Mouse (Mus musculus): Measurements from ENCODE around the gene Epb41l2. TPM values are rescaled to one million over a fixed set of nuclear protein-coding genes. Genes with fewer than 3 reads are reported as not detected.

Epb41l2 gene
- polyA plus RNA-seq, 1 experiment from 2014 or later: 79.4 TPM

DNA sequence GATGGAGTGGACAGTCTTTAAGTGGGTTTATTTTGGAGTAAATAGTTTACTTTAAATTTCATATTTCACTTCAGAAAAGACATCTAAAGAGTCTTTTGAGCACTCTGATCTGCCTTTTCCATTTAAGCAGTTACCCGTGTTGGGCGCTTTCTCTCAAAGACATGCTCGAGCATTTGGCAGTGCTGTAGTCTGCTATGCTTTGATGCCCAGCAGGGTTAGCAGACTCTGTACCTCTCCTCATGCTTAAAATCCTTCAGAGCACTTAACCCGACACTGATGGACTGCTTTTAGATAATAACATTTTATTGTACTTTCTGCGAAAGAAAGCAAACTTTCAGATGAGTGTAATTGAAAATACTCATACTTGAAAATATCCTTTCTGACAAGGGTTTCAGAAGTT, 143.7 kb downstream of the Epb41l2 start:
- Histone ChIP-seq H3K36me3 (peaks cover 60% of the 10 kb centered on the region), H3K4me1 (no peaks in the 10 kb centered on the region), H3K9me3 (replicated peaks) (no peaks in the 10 kb centered on the region), H3K27ac (no peak overlapping the region), H3K27me3 (ENCODE audit: low read depth, poor library complexity, severe bottlenecking) (no peaks in the 10 kb centered on the region), H3K4me3 (no peak overlapping the region)
- 92% methylated on average over 5 of the region's 5 CpGs for WGBS
- no peak for DNase-seq (ENCODE audit: low spot score)

DNA sequence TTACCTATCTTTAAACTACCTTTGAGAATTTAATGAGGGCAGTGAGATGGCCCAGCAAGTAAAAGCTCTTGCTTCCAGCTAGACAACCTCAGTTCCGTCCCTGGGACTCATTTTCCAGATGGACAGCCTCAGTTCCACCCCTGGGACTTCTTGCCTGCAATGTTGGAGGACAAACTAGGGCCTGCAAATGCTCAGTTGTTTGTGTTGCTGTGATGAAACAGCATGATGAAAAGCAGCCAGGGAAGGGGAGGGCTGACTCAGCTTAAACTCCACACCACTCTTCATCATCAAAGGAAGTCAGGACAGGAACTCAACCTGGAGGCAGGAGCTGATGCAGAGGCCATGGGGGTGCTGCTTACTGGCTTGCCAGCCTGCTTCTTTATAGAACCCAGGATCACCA, 154.2 kb downstream of the Epb41l2 start:
- Histone ChIP-seq H3K4me1 (no peaks in the 10 kb centered on the region), H3K9me3 (replicated peaks) (no peaks in the 10 kb centered on the region), H3K4me3 (no peak overlapping the region), H3K36me3 (peaks cover 48% of the 10 kb centered on the region), H3K27ac (no peak overlapping the region), H3K27me3 (ENCODE audit: low read depth, poor library complexity, severe bottlenecking) (no peaks in the 10 kb centered on the region)
- WGBS: 60% methylated on average over 1 of the region's 1 CpGs
- DNase-seq (ENCODE audit: low spot score): no peak

DNA sequence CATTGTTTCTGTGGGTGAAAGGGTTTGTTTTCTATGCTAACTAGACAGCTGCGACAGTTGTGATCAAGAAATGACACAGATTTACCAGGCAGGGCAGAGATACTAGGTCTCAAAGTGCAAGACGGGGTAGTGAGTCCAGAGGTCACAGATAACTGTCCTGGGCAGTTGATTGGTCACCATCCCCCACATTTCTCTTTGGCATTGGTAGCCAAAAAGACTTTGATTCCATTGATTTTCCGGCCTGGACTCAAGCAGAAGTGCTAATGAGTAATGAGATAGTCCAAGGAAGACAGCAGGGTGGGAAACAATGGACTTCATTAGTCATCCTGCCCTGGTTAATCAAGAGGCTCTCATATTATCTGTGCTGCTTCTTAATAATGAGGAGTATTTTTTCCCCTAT, 160.4 kb downstream of the Epb41l2 start:
- Histone ChIP-seq H3K4me3 (no peak overlapping the region), H3K4me1 (no peaks in the 10 kb centered on the region), H3K27ac (no peak overlapping the region), H3K36me3 (peaks cover 53% of the 10 kb centered on the region), H3K9me3 (replicated peaks) (no peaks in the 10 kb centered on the region), H3K27me3 (ENCODE audit: low read depth, poor library complexity, severe bottlenecking) (no peaks in the 10 kb centered on the region)
- DNase-seq (ENCODE audit: low spot score): no peak
- 79% methylated on average over 3 of the region's 3 CpGs for WGBS

DNA sequence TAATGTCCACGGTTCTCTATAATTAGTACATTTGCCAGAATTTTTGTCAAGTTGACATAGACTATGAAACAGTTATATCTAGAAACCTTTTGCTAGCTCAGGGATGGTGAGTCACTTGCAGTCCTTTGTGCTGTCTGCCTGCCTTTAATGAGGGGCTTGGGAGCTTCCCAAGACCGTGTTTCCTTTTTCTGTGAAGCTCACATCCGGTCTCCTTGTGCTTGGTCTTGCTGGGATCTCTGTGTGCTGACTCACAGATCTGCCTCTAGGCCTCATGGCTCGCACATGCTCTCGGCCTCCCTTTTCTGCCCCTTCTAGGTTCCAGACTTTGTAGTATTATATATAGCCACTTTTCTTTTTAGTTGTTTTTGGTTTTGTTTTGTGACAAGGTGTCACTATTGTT, 160.8 kb downstream of the Epb41l2 start:
- peaks cover 48% of the 10 kb centered on the region for H3K36me3 ChIP-seq
- no peaks in the 10 kb centered on the region for H3K27me3 ChIP-seq (ENCODE audit: low read depth, poor library complexity, severe bottlenecking)
- 92% methylated on average over 5 of the region's 5 CpGs for WGBS
- H3K27ac ChIP-seq: no peak overlapping the region
- no peaks in the 10 kb centered on the region for H3K9me3 ChIP-seq (replicated peaks)
- DNase-seq (ENCODE audit: low spot score): no peak
- H3K4me1 ChIP-seq: no peaks in the 10 kb centered on the region
- no peak overlapping the region for H3K4me3 ChIP-seq

DNA sequence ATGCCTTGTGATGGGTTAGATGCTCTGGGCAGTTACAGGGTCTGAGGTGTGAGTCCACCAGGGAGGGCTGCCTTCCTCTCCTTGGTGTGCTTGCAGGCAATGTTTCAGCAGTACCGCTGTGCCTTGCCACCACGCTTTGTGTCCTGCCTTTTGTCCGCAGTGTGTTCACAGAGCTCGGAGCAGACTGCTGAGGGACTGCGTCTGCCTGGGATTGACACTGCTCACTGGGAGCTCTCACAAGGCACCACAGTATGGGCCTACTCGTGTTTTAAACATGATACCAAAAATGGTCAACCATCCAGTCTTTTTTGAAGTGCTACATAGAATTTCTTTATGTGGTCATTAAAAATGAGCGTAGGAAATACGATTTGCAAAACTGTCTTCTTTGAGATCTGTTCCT, 164.1 kb downstream of the Epb41l2 start:
- Histone ChIP-seq H3K27me3 (ENCODE audit: low read depth, poor library complexity, severe bottlenecking) (no peaks in the 10 kb centered on the region), H3K36me3 (peaks cover 23% of the 10 kb centered on the region), H3K4me3 (no peak overlapping the region), H3K4me1 (no peaks in the 10 kb centered on the region), H3K27ac (no peak overlapping the region), H3K9me3 (replicated peaks) (no peaks in the 10 kb centered on the region)
- 95% methylated on average over 8 of the region's 8 CpGs for WGBS
- DNase-seq (ENCODE audit: low spot score): no peak

DNA sequence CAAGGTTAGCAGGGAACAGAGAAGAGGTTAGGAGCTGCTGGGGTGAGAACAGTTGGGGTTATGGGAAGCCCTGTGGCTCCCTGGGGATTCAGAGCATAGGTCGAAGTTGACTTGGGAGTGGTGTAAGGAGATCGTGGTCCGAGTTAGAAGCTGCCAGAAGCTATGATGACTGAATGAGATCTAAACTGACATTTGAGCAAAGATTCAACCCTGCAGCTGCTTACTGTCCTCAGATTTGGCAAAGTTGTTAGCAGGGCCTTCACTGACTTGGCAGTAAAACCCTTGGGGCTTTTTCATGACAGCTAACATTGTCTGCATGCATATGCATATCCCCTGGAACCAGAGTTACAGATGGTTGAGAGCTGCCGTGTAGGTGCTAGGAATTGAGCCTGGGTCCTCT, 166.6 kb downstream of the Epb41l2 start:
- peak; percentile 2 for DNase-seq (ENCODE audit: low spot score)
- Histone ChIP-seq H3K36me3 (peaks cover 20% of the 10 kb centered on the region), H3K4me3 (no peak overlapping the region), H3K27ac (no peak overlapping the region), H3K27me3 (ENCODE audit: low read depth, poor library complexity, severe bottlenecking) (no peaks in the 10 kb centered on the region), H3K9me3 (replicated peaks) (no peaks in the 10 kb centered on the region), H3K4me1 (no peaks in the 10 kb centered on the region)
- 79% methylated on average over 4 of the region's 4 CpGs for WGBS

DNA sequence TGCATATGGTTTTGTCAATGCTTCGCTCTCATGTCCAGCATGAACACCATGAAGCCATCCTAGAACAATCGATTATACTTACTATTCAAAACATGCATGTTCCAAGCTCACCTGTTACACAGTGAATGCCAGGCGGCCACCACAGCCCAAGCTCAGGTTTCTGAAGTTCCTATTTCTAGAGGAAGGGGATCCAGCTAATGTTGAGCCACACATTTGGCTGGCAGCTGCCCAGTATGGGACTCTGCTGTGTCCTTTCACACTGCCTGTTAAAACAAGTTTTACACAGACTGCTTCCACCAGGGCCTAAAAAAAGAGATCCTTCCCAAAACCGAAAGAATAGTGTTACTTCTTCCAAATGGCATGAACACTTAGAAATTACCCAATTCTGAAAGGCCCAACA, 167.0 kb downstream of the Epb41l2 start:
- H3K27ac ChIP-seq: no peak overlapping the region
- no peak overlapping the region for H3K4me3 ChIP-seq
- no peaks in the 10 kb centered on the region for H3K27me3 ChIP-seq (ENCODE audit: low read depth, poor library complexity, severe bottlenecking)
- no peaks in the 10 kb centered on the region for H3K4me1 ChIP-seq
- no peaks in the 10 kb centered on the region for H3K9me3 ChIP-seq (replicated peaks)
- WGBS: 96% methylated on average over 4 of the region's 4 CpGs
- H3K36me3 ChIP-seq: peaks cover 18% of the 10 kb centered on the region
- DNase-seq (ENCODE audit: low spot score): peak; percentile 11

DNA sequence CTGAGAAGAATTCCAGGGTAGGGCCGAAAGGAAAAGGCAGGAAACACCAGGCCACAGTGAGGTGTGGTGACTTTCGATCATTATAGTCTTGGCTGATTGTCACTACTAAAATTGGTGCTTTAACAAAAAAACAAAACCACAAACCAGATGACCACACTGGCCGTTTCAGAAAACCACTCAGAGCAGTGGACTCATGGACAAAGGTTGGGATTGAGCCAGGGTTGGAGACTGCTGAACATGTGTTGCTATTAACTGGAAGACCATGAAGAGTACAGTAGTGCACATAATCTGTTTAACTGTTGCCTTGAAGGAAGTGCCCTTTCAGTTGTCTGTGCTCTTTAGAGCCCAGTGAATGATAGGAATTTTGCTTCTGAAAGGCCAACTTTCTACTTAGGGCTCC, 167.5 kb downstream of the Epb41l2 start:
- H3K27ac ChIP-seq: no peak overlapping the region
- H3K27me3 ChIP-seq (ENCODE audit: low read depth, poor library complexity, severe bottlenecking): no peaks in the 10 kb centered on the region
- no peaks in the 10 kb centered on the region for H3K4me1 ChIP-seq
- peaks cover 17% of the 10 kb centered on the region for H3K36me3 ChIP-seq
- H3K4me3 ChIP-seq: no peak overlapping the region
- no peaks in the 10 kb centered on the region for H3K9me3 ChIP-seq (replicated peaks)
- peak; percentile 18 for DNase-seq (ENCODE audit: low spot score)
- 85% methylated on average over 3 of the region's 3 CpGs for WGBS

DNA sequence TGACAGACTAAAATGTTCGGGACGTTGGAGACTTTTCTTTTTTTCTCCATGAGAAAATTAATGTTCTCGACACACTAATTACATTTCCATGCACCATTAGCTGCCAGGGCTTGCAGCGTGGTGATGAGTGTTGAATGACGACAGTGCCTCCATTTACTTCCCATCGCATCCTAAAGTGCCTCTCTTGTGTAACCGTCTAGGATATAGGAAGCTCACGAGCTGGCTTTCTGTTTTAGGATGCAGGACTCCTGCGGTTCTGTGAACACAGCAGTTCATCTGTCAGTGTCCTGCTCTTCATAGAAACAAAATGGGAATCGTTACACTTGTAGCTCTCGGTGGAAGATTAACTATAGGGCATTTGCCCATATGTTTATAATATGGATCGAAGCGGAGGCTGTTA, 171.7 kb downstream of the Epb41l2 start:
- WGBS: 70% methylated on average over 13 of the region's 13 CpGs
- H3K27ac ChIP-seq: no peak overlapping the region
- no peaks in the 10 kb centered on the region for H3K27me3 ChIP-seq (ENCODE audit: low read depth, poor library complexity, severe bottlenecking)
- DNase-seq (ENCODE audit: low spot score): peak; percentile 22
- H3K4me1 ChIP-seq: no peaks in the 10 kb centered on the region
- H3K9me3 ChIP-seq (replicated peaks): no peaks in the 10 kb centered on the region
- H3K4me3 ChIP-seq: no peak overlapping the region
- no peaks in the 10 kb centered on the region for H3K36me3 ChIP-seq

DNA sequence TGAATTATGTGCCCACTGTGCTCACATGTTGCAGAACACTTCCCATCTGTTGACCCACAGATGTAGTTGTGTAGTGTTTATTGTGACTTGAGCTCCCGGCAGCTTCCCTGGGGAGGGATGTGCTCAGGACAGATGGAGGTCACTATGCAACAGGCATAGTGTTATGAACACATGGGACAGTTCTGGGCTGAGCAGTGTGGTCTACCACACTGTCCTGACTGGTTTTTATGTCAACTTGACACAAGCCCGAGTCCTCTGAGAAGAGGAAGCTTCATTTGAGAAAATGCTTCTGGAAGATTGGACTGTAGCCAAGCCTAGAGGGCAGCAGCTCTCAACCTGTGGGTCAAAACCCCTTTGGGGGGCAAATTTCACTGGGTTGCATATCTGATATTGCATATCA, 173.5 kb downstream of the Epb41l2 start:
- H3K27ac ChIP-seq: no peak overlapping the region
- no peak for DNase-seq (ENCODE audit: low spot score)
- WGBS: 92% methylated on average over 2 of the region's 2 CpGs

DNA sequence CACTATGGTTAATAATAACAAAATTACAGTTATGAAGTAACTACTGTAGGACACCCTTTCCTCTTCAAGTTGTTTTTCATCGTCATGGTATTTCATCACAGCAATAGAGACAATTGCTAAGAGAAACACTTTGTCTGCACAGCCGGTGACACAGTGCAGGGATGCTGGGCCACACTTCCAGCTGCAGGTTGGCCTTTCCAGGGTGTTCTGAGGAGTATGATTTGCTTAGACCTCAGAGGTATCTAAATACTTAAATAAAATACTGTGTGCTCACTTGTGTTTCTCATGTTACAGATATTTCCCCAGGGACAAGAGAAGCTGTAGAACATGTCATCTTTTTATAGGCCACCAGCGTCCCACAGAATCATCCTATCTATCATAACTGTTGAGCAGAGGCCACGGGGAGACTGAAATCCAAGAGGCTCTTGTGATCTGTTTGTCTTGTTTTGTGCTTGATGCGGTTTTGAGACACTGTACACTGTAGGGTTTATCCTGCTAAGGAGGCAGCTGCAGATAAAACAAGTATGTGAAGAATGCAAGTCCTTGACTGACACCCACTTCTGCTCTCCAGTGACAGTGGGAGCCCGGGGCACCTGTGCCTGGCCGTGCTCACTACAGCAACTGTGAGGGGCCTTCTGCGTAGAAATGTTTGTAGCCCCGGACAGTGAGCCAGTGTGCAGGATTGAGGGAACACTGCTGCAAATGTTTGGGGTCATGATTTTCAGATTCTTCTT, 174.1 kb downstream of the Epb41l2 start:
- DNase-seq (ENCODE audit: low spot score): no peak
- H3K27ac ChIP-seq: no peak overlapping the region
- H3K27me3 ChIP-seq (ENCODE audit: low read depth, poor library complexity, severe bottlenecking): no peaks in the 10 kb centered on the region
- no peaks in the 10 kb centered on the region for H3K4me1 ChIP-seq
- 89% methylated on average over 9 of the region's 9 CpGs for WGBS
- H3K9me3 ChIP-seq (replicated peaks): no peaks in the 10 kb centered on the region
- H3K36me3 ChIP-seq: no peaks in the 10 kb centered on the region
- H3K4me3 ChIP-seq: no peak overlapping the region

More for the DNA sequence above, 173.5 kb downstream of the Epb41l2 start:
- H3K27me3 ChIP-seq (ENCODE audit: low read depth, poor library complexity, severe bottlenecking): no peaks in the 10 kb centered on the region
- no peak overlapping the region for H3K4me3 ChIP-seq
- no peaks in the 10 kb centered on the region for H3K36me3 ChIP-seq
- H3K4me1 ChIP-seq: no peaks in the 10 kb centered on the region
- H3K9me3 ChIP-seq (replicated peaks): no peaks in the 10 kb centered on the region

DNA sequence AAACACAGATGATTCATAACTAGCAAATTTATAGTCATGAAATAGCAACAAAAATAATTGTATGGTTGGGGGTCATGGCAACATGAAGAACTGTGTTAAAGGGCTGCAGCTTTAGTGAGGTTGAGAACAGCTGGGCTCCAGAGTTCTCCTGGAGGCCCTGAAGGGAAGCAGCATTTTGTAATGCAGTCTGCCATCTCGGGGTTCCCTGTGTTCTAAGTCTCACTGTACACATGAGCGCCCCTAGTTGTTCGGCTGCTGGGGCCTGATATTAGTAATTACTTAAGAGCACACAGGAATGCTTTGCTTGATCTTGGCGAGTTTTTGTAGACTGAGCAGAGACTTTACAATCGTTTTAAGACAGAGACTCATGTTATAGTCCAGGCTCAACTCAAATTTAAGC, 174.9 kb downstream of the Epb41l2 start:
- no peak for DNase-seq (ENCODE audit: low spot score)
- Histone ChIP-seq H3K4me3 (no peak overlapping the region), H3K27me3 (ENCODE audit: low read depth, poor library complexity, severe bottlenecking) (no peaks in the 10 kb centered on the region), H3K9me3 (replicated peaks) (no peaks in the 10 kb centered on the region), H3K36me3 (no peaks in the 10 kb centered on the region), H3K4me1 (no peaks in the 10 kb centered on the region), H3K27ac (no peak overlapping the region)
- WGBS: 92% methylated on average over 5 of the region's 5 CpGs

DNA sequence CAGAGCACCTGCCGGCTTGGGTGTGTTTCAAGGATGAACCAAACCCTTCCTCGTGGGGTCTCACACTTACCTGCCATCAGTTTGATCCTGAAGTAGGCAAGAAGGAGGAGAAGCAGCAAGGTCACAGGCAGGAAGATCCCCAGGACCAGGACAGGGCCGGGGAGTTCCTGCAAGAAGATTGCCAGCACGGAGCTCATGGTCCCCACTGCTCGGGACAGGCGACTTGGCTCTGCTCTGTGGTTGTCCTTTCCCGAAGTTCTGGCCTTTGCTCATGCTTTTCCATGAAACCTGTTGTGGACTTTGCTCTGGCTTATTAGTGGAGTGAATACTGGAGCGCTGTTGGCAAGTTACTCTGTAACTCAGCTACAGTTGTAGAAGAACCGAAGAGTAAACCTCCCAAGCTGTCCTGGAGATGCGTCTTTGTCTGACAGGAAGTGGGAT, 176.3 kb downstream of the Epb41l2 start, which contains the start of gene Smlr1:
Smlr1 (minus strand) TSS at position 377 of the 441 bp plus-strand sequence.
- Histone ChIP-seq H3K27me3 (ENCODE audit: low read depth, poor library complexity, severe bottlenecking) (no peaks in the 10 kb centered on the region), H3K4me3 (no peak within 1 kb of the TSS), H3K4me1 (no peaks in the 10 kb centered on the region), H3K36me3 (no peaks in the 10 kb centered on the region), H3K9me3 (replicated peaks) (no peaks in the 10 kb centered on the region), H3K27ac (no peak within 1 kb of the TSS)
- WGBS: 92% methylated on average over 10 of the region's 10 CpGs
- no peak for DNase-seq (ENCODE audit: low spot score)

DNA sequence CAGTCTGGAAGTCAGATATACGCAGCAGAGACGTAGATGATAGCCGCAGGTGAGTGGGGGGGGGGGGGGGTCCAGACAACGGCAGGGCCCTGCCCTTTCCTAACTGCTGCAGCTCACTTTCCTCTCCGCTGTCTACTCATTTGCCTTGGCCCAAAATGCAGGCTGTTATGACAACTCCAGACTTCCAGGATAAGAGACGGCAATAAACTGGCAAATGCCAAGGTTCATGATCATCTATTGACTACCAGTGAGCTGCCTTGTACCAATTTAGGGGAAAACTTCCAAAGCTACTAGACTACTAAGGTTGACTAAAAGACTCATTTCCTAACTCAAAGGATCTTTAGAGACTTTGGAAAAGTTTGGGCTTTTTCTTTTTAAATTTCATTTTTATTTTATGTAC, 177.0 kb downstream of the Epb41l2 start:
- no peaks in the 10 kb centered on the region for H3K36me3 ChIP-seq
- H3K27ac ChIP-seq: no peak overlapping the region
- H3K27me3 ChIP-seq (ENCODE audit: low read depth, poor library complexity, severe bottlenecking): no peaks in the 10 kb centered on the region
- H3K4me1 ChIP-seq: no peaks in the 10 kb centered on the region
- WGBS: 85% methylated on average over 6 of the region's 6 CpGs
- no peak for DNase-seq (ENCODE audit: low spot score)
- no peak overlapping the region for H3K4me3 ChIP-seq
- no peaks in the 10 kb centered on the region for H3K9me3 ChIP-seq (replicated peaks)
